Mouse (Mus musculus): Measurements from ENCODE around the gene Lrfn1. TPM values are rescaled to one million over a fixed set of nuclear protein-coding genes. Genes with fewer than 3 reads are reported as not detected.
A peak's percentile ranks its signal among the peaks of the same experiment; 100 is the strongest.
"Not testable (repeated sequence)": the region's sequence is repeated elsewhere in the genome, so short reads cannot be mapped to it uniquely, and the experiment has no call there.

Gene Lrfn1
- polyA plus RNA-seq, 1 experiment from 2014 or later: 1.8 TPM

- peaks cover 3% of the 10 kb centered on the region for H3K27me3 ChIP-seq (ENCODE audit: control insufficient read depth, insufficient read depth, low read depth, low read length)
- no peak overlapping the region for H3K27ac ChIP-seq (ENCODE audit: low read length)
- no peaks in the 10 kb centered on the region for H3K36me3 ChIP-seq (ENCODE audit: control insufficient read depth, insufficient read depth, low read length)
- ATAC-seq (ENCODE audit: low read depth): no peak
- 25% methylated on average over 14 of the region's 14 CpGs for WGBS
- no peaks in the 10 kb centered on the region for H3K9me3 ChIP-seq (ENCODE audit: control insufficient read depth, low read length)
- H3K4me2 ChIP-seq (ENCODE audit: low read depth, low read length): peak overlapping the region; percentile 31
- H3K9ac ChIP-seq (ENCODE audit: low read length): no peak overlapping the region
- H3K4me3 ChIP-seq (ENCODE audit: low read length): no peak overlapping the region
- peaks cover 7% of the 10 kb centered on the region; the same call in 1 of the 2 replicates for H3K4me1 ChIP-seq (replicated peaks; ENCODE audit: control insufficient read depth, insufficient read depth, low read length)
Measured at GRCm38 (mm10) chr7:28490903-28491302, 39.1 kb downstream of the Lrfn1 start.

GRCm38 (mm10) chr7:28492310-28492709 is 40.5 kb downstream of the Lrfn1 start:
- no peaks in the 10 kb centered on the region for H3K36me3 ChIP-seq (ENCODE audit: control insufficient read depth, insufficient read depth, low read length)

GRCm38 (mm10) chr7:28495426-28495825 is 43.6 kb downstream of the Lrfn1 start:
- H3K9me3 ChIP-seq (ENCODE audit: control insufficient read depth, low read length): no peaks in the 10 kb centered on the region
- H3K27me3 ChIP-seq (ENCODE audit: control insufficient read depth, insufficient read depth, low read depth, low read length): no peaks in the 10 kb centered on the region
- no peak overlapping the region for H3K4me3 ChIP-seq (ENCODE audit: low read length)
- H3K27ac ChIP-seq (ENCODE audit: low read length): no peak overlapping the region
- no peak overlapping the region for H3K4me2 ChIP-seq (ENCODE audit: low read depth, low read length)
- WGBS: 57% methylated on average over 11 of the region's 11 CpGs
- H3K36me3 ChIP-seq (ENCODE audit: control insufficient read depth, insufficient read depth, low read length): no peaks in the 10 kb centered on the region
- H3K9ac ChIP-seq (ENCODE audit: low read length): no peak overlapping the region
- no peaks in the 10 kb centered on the region for H3K4me1 ChIP-seq (replicated peaks; ENCODE audit: control insufficient read depth, insufficient read depth, low read length)
- ATAC-seq (ENCODE audit: low read depth): no peak

More at GRCm38 (mm10) chr7:28492310-28492709, 40.5 kb downstream of the Lrfn1 start:
- Histone ChIP-seq H3K9ac (ENCODE audit: low read length) (no peak overlapping the region), H3K27me3 (ENCODE audit: control insufficient read depth, insufficient read depth, low read depth, low read length) (peaks cover 2% of the 10 kb centered on the region), H3K27ac (ENCODE audit: low read length) (no peak overlapping the region), H3K4me3 (ENCODE audit: low read length) (no peak overlapping the region), H3K4me2 (ENCODE audit: low read depth, low read length) (no peak overlapping the region), H3K9me3 (ENCODE audit: control insufficient read depth, low read length) (no peaks in the 10 kb centered on the region), H3K4me1 (replicated peaks; ENCODE audit: control insufficient read depth, insufficient read depth, low read length) (peaks cover 7% of the 10 kb centered on the region; the same call in 1 of the 2 replicates)
- ATAC-seq (ENCODE audit: low read depth): no peak
- 85% methylated on average over 8 of the region's 8 CpGs for WGBS

GRCm38 (mm10) chr7:28505585-28505984 is 53.8 kb downstream of the Lrfn1 start:
- no peak overlapping the region for H3K9ac ChIP-seq (ENCODE audit: low read length)
- no peak overlapping the region for H3K4me3 ChIP-seq (ENCODE audit: low read length)
- H3K27ac ChIP-seq (ENCODE audit: low read length): no peak overlapping the region
- H3K27me3 ChIP-seq (ENCODE audit: control insufficient read depth, insufficient read depth, low read depth, low read length): no peaks in the 10 kb centered on the region
- 5% methylated on average over 5 of the region's 5 CpGs for WGBS
- H3K4me1 ChIP-seq (replicated peaks; ENCODE audit: control insufficient read depth, insufficient read depth, low read length): no peaks in the 10 kb centered on the region
- no peaks in the 10 kb centered on the region for H3K36me3 ChIP-seq (ENCODE audit: control insufficient read depth, insufficient read depth, low read length)
- no peaks in the 10 kb centered on the region for H3K9me3 ChIP-seq (ENCODE audit: control insufficient read depth, low read length)
- no peak overlapping the region for H3K4me2 ChIP-seq (ENCODE audit: low read depth, low read length)
- no peak for ATAC-seq (ENCODE audit: low read depth)

- WGBS: 80% methylated on average over 1 of the region's 2 CpGs
- not testable (repeated sequence) for H3K4me2 ChIP-seq (ENCODE audit: low read depth, low read length); H3K9ac ChIP-seq (ENCODE audit: low read length); H3K9me3 ChIP-seq (ENCODE audit: control insufficient read depth, low read length); H3K4me1 ChIP-seq (replicated peaks; ENCODE audit: control insufficient read depth, insufficient read depth, low read length); ATAC-seq (ENCODE audit: low read depth); H3K27me3 ChIP-seq (ENCODE audit: control insufficient read depth, insufficient read depth, low read depth, low read length); H3K27ac ChIP-seq (ENCODE audit: low read length); H3K36me3 ChIP-seq (ENCODE audit: control insufficient read depth, insufficient read depth, low read length); H3K4me3 ChIP-seq (ENCODE audit: low read length)
Measured at GRCm38 (mm10) chr7:28509121-28509520, 57.3 kb downstream of the Lrfn1 start.

- not testable (repeated sequence) for H3K9me3 ChIP-seq (ENCODE audit: control insufficient read depth, low read length); ATAC-seq (ENCODE audit: low read depth); H3K27ac ChIP-seq (ENCODE audit: low read length); H3K4me3 ChIP-seq (ENCODE audit: low read length); H3K36me3 ChIP-seq (ENCODE audit: control insufficient read depth, insufficient read depth, low read length); H3K4me1 ChIP-seq (replicated peaks; ENCODE audit: control insufficient read depth, insufficient read depth, low read length); H3K27me3 ChIP-seq (ENCODE audit: control insufficient read depth, insufficient read depth, low read depth, low read length); H3K9ac ChIP-seq (ENCODE audit: low read length); H3K4me2 ChIP-seq (ENCODE audit: low read depth, low read length)
- 64% methylated on average over 8 of the region's 8 CpGs for WGBS
Measured at GRCm38 (mm10) chr7:28510405-28510974, 58.7 kb downstream of the Lrfn1 start, which contains the start of gene Ifnl2. Gene Ifnl2 (minus strand): TSS chr7:28510455.

- no peaks in the 10 kb centered on the region for H3K36me3 ChIP-seq (ENCODE audit: control insufficient read depth, insufficient read depth, low read length)
- H3K4me1 ChIP-seq (replicated peaks; ENCODE audit: control insufficient read depth, insufficient read depth, low read length): no peaks in the 10 kb centered on the region
- 64% methylated on average over 8 of the region's 8 CpGs for WGBS
- H3K9me3 ChIP-seq (ENCODE audit: control insufficient read depth, low read length): no peaks in the 10 kb centered on the region
- ATAC-seq (ENCODE audit: low read depth): no peak
- H3K4me3 ChIP-seq (ENCODE audit: low read length): no peak overlapping the region
- H3K4me2 ChIP-seq (ENCODE audit: low read depth, low read length): no peak overlapping the region
- no peak overlapping the region for H3K27ac ChIP-seq (ENCODE audit: low read length)
- no peaks in the 10 kb centered on the region for H3K27me3 ChIP-seq (ENCODE audit: control insufficient read depth, insufficient read depth, low read depth, low read length)
- no peak overlapping the region for H3K9ac ChIP-seq (ENCODE audit: low read length)
Measured at GRCm38 (mm10) chr7:28511441-28511840, 59.7 kb downstream of the Lrfn1 start.

Other genes starting within 250 kb of the Lrfn1 start
- gene Eid2, start 184.1 kb upstream of the Lrfn1 start, polyA plus RNA-seq (2015; fragmentation: Nextera tagmentation; extraction: Ambion mirVana): 1.2 and 1.9 TPM in 2 replicates
- gene Eid2b, start 174.2 kb upstream of the Lrfn1 start, polyA plus RNA-seq (2015; fragmentation: Nextera tagmentation; extraction: Ambion mirVana): 7.9 and 9.6 TPM in 2 replicates
- gene Selenov, start 160.8 kb upstream of the Lrfn1 start, polyA plus RNA-seq (2015; fragmentation: Nextera tagmentation; extraction: Ambion mirVana): not detected in 2 replicates
- gene Dll3, start 149.7 kb upstream of the Lrfn1 start, polyA plus RNA-seq (2015; fragmentation: Nextera tagmentation; extraction: Ambion mirVana): 0.20 and 0.43 TPM in 2 replicates
- 120 and 124 TPM in 2 replicates for gene Timm50, start 139.9 kb upstream of the Lrfn1 start, polyA plus RNA-seq (2015; fragmentation: Nextera tagmentation; extraction: Ambion mirVana)
- 84.4 and 91.8 TPM in 2 replicates for gene Supt5, start 113.2 kb upstream of the Lrfn1 start, polyA plus RNA-seq (2015; fragmentation: Nextera tagmentation; extraction: Ambion mirVana)
- 981 and 1,007 TPM in 2 replicates for gene Rps16, start 101.3 kb upstream of the Lrfn1 start, polyA plus RNA-seq (2015; fragmentation: Nextera tagmentation; extraction: Ambion mirVana)
- 69.0 and 70.0 TPM in 2 replicates for gene Plekhg2, start 79.4 kb upstream of the Lrfn1 start, polyA plus RNA-seq (2015; fragmentation: Nextera tagmentation; extraction: Ambion mirVana)
- 23.9 and 26.8 TPM in 2 replicates for gene Zfp36, start 71.7 kb upstream of the Lrfn1 start, polyA plus RNA-seq (2015; fragmentation: Nextera tagmentation; extraction: Ambion mirVana)
- 46.8 and 50.2 TPM in 2 replicates for gene Med29, start 59.3 kb upstream of the Lrfn1 start, polyA plus RNA-seq (2015; fragmentation: Nextera tagmentation; extraction: Ambion mirVana)
- 87.6 and 89.7 TPM in 2 replicates for gene Paf1, start 59.0 kb upstream of the Lrfn1 start, polyA plus RNA-seq (2015; fragmentation: Nextera tagmentation; extraction: Ambion mirVana)
- gene Gmfg, start 14.5 kb upstream of the Lrfn1 start, polyA plus RNA-seq (2015; fragmentation: Nextera tagmentation; extraction: Ambion mirVana): 46.6 and 47.1 TPM in 2 replicates
- gene Ifnl2, start 58.5 kb downstream of the Lrfn1 start, polyA plus RNA-seq (2015; fragmentation: Nextera tagmentation; extraction: Ambion mirVana): not detected in 2 replicates
- not detected in 2 replicates for gene Ifnl3, start 70.9 kb downstream of the Lrfn1 start, polyA plus RNA-seq (2015; fragmentation: Nextera tagmentation; extraction: Ambion mirVana)
- not detected in 2 replicates for gene Sycn, start 88.9 kb downstream of the Lrfn1 start, polyA plus RNA-seq (2015; fragmentation: Nextera tagmentation; extraction: Ambion mirVana)
- gene Nccrp1, start 95.3 kb downstream of the Lrfn1 start, polyA plus RNA-seq (2015; fragmentation: Nextera tagmentation; extraction: Ambion mirVana): not detected in 2 replicates
- gene Samd4b, start 146.2 kb downstream of the Lrfn1 start, polyA plus RNA-seq (2015; fragmentation: Nextera tagmentation; extraction: Ambion mirVana): 11.9 and 15.1 TPM in 2 replicates
- 58.2 and 60.5 TPM in 2 replicates for gene Pak4, start 146.2 kb downstream of the Lrfn1 start, polyA plus RNA-seq (2015; fragmentation: Nextera tagmentation; extraction: Ambion mirVana)
- gene Acp7, start 179.4 kb downstream of the Lrfn1 start, polyA plus RNA-seq (2015; fragmentation: Nextera tagmentation; extraction: Ambion mirVana): not detected in 2 replicates
- 5.2 and 6.9 TPM in 2 replicates for gene Fbxo27, start 240.9 kb downstream of the Lrfn1 start, polyA plus RNA-seq (2015; fragmentation: Nextera tagmentation; extraction: Ambion mirVana)

All from lung, embryonic 16.5 days (tissue).